Mouse (Mus musculus) NIH3T3 (cell line): ENCODE measurements around the gene Mansc1.
"Not testable (repeated sequence)": the region's sequence is repeated elsewhere in the genome, so short reads cannot be mapped to it uniquely, and the experiment has no call there.

ENCODE experiments used
- DNase-seq: peaks from one replicate; pipeline ENCODE4 v3.0.0-alpha.2; 2012; ENCODE audit warnings: low read depth

Mansc1 gene

DNA sequence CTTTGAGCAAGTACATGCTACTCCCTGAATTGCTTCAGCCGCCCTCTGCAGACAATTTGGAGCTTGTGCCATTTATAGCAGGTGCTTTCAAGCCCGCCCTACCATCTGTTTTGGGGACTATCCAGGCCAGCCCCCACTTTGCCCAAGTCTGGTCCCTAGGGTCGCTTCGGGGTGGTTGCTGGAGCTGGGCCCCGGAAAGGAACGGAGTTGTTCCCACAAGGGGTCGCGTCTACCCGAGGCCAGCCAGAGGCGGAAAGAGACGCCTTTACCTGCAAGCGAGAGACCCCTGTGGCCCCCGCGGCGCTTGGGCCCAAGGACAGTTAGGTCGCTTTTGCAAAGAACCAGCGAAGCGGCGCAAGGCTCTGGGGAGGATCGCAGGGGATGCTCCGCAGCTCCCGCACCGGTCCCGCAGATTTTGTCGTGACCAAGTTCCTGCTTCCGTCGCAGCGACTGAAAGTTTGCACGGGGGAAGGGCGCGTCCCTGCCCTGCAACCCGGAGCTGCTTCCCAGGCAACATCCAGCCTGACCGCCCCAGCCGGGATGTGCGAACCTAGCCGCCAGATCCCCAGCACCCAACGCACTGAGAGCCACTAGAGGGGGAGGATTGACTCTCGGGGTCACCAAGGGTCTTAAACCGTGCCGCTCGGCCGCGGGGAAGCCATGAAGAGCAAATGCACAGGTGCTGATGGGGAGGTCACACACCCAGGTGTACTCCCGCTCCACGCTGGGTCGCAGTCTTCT lies at the start of gene Mansc1:
Mansc1 (minus strand) TSS at position 542 of the 741 bp plus-strand sequence.
- DNase-seq = no peak

DNA sequence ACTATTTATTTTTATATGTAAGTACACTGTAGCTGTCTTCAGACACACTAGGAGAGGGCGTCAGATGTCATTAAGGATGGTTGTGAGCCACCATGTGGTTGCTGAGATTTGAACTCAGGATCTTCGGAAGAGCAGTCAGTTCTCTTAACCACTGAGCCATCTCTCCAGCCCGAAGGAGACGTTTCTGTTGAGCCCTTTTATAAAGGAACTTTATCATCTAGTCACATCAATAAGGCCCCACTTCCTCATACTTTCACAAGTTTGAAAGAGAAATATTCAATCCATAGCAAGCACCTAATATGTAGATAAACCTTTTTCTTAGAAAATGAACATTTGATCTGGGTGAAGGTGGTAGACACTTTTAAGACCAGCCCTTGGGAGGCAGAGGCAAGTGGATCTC lies 47.0 kb upstream of the Mansc1 start:
- not testable (repeated sequence) for DNase-seq

GRCm38 (mm10) chr6:134678037-134678436 lies 45.7 kb upstream of the Mansc1 start:
- no peak for DNase-seq

DNA sequence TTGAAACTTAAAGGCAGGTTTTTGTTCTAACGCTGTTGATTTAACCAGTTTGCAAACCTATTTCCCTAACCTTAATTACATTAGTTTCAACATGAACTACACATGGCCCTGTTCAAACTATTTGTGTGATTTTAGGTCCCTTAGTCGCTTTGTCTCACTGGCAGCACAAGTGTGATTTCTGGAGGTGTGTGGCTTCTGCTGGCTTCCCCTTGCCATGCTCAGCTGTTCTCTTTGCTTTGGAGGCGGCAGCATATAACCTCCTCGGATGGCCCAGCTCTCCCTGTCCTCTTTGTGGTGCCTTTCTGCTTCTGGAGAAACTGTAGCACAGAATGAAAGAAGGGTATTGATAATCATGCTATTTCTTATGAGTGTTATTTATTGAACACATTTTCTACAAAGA lies 45.2 kb upstream of the Mansc1 start:
- DNase-seq = no peak

- DNase-seq = not testable (repeated sequence)
These were observed 41.4 kb upstream of the Mansc1 start for GRCm38 (mm10) chr6:134673712-134674111.

- DNase-seq = peak; percentile 76
These were observed 38.7 kb upstream of the Mansc1 start for GRCm38 (mm10) chr6:134670881-134671411.

GRCm38 (mm10) chr6:134669179-134669865 lies 37.0 kb upstream of the Mansc1 start:
- peak; percentile 33 for DNase-seq

GRCm38 (mm10) chr6:134668519-134668918 lies 36.2 kb upstream of the Mansc1 start:
- DNase-seq = no peak

- DNase-seq = no peak
These were observed 33.5 kb upstream of the Mansc1 start for GRCm38 (mm10) chr6:134665817-134666216.

GRCm38 (mm10) chr6:134664573-134664972 lies 32.3 kb upstream of the Mansc1 start:
- no peak for DNase-seq

DNA sequence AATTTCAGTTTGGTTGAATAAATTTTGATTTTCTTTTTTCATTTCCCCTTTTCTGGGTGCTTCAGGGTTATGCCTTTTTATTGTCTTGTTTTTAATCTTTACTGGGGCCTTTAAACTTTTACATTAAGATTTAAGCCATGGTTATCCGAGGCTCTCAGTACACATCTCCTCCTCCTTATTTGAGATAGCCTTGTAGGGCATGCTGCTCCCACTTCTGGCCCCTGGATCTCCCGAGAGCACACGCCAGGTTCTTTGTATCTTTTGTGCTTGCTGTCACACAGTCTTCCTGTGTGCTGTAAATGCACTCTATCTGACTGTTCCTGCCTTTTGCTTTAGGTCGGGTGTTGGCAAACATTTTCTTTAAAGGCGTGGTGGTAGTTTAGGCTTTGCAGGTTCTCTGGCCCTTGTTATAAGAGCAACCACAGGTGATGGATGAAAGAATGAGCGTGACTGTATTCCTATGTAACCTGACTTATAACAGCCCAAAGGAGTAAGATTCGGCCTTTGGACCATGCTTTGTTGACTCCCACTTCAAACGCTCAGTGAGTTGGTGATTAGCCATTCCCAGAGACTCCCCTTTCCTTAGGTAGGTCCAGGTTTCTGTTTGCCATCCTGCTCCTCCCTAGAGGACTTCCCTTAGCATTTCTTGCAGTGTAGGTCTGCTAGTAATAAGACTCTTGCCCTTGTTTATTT lies 28.6 kb upstream of the Mansc1 start:
- DNase-seq = no peak

- peak; percentile 85 for DNase-seq
These were observed 27.0 kb upstream of the Mansc1 start for GRCm38 (mm10) chr6:134659108-134659958.

DNA sequence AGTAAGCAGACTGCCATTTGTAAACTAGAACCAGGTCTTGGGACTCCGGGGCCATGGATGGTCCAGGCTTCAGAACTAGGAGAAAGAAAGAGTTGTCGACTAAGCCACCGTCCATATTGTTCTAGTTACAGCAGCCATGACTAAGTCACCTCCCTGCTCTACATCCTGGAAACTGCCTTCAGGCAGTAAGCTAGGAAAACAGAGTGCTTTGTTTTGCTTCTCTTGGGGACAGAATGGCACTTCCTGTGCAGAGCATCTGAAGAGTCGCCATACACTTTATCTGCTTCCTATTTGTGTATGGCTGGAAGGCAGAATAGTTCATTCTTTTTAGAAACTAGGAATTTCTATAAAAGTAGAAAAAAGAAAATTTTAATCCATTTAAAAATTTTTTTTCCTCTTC lies 24.2 kb upstream of the Mansc1 start:
- DNase-seq = peak; percentile 17

- no peak for DNase-seq
These were observed 16.1 kb upstream of the Mansc1 start for GRCm38 (mm10) chr6:134648356-134648755.

- DNase-seq = peak; percentile 27
These were observed 15.3 kb upstream of the Mansc1 start for GRCm38 (mm10) chr6:134647621-134648020.

DNA sequence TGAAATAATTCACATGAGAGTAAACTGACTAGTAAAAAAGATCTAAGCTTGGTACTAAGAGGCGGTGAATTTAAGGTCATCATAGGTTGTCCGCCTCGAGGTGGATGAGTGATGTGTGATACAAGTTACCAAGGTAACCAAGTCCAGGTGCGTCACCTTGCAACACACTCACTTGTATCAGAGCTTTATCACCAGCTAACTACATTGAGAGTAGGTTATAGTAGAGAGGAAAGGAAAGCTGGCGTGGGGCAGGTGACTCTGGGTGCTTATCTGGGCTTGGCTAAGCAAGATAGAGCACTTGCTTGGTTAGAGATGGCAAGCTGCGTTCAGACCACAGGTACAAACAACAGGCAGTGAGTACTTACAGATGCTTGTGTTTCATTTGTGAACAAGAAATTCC lies 14.5 kb upstream of the Mansc1 start:
- no peak for DNase-seq

- peak; percentile 20 for DNase-seq
These were observed 11.0 kb upstream of the Mansc1 start for GRCm38 (mm10) chr6:134643296-134643695.

DNA sequence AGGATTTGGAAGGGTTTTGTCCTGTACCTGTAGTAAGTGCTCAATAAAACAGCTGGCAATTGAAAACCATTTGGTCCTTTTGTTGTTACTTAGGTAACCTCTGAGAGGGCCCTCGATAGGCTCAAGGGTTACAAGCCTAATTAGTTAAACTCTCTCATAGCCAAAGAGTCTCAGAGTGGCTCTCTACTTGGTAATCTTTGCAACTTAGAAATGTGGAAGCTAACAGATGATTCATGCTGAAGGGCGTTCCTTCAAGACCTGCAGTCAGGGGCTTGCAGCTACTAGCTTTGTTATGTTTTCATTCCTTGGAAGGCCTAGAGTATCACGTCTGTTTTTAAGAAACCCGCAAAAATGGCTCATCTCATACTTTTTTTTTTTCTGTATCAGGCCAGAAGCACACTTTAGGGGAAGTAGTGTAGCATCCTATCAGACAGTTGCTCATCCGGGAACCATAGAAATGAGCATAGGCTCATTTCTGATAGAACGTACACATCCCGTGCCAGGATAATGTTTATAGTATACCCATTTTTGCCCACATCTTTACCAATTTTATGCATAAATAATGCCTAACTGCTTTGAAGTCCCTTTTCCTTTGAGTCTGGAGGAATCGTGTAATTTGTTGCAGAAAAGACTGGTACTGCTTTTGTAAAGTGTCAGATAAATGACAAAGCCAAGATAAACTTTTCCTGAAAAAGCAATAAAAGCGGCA lies 9.6 kb upstream of the Mansc1 start:
- DNase-seq = peak; percentile 49

DNA sequence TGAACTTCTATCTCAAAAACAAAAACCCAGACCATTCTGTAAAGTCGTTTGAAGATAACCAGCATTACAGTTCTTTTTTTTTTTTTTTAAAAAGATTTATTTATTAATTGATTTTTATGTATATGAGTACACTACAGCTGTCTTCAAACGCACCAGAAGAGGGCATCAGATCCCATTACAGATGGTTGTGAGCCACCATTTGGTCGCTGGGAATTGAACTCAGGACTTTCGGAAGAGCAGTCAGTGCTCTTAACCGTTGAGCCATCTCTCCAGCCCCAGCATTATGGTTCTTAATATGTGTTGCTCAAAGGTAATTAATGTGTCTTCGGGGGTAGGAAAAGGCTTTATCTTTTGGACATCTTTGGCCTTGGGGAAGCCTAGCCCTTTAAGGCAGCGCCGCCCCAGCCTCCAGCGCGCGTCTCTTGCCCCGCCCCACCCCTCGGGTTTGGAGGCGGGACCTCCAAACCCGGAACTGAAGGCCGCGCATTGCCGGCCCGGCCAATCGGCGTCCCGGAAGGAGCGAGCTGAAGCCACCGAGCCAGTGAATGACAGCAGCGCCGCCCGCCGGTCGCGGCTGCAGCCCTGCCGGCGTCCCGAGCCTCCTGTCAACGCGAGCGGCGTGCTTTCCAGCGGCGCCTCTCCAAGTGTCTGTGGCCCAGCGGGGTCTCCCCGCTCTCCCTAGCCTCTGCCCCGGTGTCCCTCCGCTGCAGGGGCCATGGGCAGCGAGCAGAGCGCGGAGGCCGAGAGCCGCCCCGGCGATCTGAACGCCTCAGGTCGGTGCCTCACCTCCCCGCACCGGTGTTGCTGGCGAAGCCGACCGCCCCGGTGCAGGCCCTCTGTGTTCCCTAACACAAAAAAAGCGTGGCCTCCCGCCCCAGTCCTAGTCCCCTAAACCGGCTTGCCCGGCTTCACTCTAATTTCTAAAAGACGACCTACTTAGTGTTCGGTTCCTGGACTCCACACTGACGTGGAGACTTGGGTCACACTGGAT lies 8.5 kb upstream of the Mansc1 start:
- DNase-seq = peak; percentile 99

- no peak for DNase-seq
These were observed 7.6 kb upstream of the Mansc1 start for GRCm38 (mm10) chr6:134639900-134640299.
